Mouse (Mus musculus): ENCODE data around the gene Paxbp1. TPM values are rescaled to one million over a fixed set of nuclear protein-coding genes. Genes with fewer than 3 reads are reported as not detected.

Gene Paxbp1
- total RNA-seq, 2 experiments from 2014 or later = 91.2 to 94.8 TPM

DNA sequence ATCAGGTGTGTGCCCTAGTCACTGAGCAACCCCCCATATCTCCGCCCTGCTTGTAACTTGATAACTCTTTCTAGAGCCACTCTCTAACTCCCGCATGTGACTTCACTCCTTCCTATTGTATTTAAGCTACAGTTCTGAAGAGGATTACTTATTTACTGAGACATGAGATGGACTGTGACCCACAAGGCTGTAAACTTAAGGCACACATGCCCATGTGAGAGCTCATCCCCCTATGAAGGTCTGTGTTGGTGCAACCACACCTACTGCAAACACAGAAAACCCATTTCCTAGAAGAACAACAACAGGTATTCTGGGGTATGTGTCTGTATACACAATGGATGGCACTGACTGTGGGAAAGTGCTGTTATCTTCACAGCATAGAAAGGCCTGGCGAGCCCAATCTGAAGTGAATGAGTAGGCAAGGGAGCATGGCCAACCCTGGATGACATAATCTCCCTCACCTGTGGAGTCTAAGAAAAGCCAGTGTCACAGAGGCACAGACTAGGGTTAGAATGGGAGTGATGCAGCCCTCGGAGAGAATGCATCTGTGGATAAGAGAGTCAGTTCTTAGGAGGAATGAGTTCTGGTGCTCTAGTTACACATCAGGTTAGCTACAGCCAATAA lies 39.3 kb downstream of the Paxbp1 start:
- intact Hi-C loops (cut with DNase I) = no loop called here
- DNase-seq = no peak

DNA sequence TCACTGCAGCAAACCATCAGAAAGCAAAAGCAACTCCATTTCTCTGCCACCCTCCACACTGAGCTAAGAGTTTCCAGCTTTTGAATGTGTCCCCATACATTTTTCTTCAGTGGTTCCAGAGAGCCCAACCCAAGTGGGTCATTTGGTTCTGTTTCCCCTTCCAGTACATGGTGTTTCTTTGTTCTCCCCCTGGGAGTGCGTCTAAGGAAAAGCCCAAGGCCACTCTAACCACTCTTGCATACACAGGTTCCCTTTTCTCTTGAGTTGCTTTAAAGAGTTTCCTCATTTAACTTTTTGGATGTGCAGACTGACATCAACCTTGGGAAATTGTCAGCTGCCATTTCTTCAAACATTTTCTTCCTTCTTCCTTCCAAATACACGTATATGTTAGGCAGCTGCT lies 43.2 kb downstream of the Paxbp1 start:
- no peak for DNase-seq
- intact Hi-C loops (cut with DNase I) = no loop called here

DNA sequence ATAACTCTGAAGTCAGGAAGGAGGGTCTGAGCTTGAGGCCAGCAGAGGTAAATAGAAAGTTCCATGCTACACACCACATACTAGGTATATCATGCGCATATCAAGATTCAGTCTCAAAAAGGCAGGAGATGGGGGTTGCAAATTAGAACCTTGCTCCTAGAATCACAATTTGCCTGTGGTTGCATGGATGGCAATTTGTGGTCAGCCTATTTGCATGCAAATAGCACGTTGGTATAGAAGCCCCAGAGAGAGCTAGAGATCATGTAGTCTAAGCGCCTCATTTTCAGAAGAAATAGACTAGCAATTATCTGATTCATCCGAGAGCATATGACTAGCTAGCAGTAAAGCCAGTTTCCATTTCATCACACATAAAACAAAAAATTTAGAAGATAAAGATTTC lies 44.5 kb downstream of the Paxbp1 start:
- intact Hi-C loops (cut with DNase I) = no loop called here
- DNase-seq = no peak

DNA sequence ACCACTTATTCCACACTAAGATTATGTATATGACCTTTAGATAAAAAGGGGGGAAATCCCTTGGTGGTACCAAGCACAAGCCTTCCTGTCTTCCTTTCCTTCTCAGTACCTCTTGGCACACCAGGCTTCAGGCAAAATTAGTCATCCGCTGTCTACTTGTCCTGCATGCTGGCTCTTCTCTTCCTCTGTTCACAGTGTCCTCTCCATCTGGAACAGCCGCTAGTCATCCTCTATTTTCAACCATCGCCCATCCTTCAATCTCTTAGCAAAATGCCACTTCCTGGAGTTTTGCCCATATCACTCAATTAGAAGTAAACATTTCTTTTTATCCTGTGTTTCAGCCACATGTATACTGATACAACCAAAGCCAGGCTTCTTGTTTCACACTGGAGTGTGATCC lies 46.5 kb downstream of the Paxbp1 start:
- intact Hi-C loops (cut with DNase I) = no loop called here
- no peak for DNase-seq

DNA sequence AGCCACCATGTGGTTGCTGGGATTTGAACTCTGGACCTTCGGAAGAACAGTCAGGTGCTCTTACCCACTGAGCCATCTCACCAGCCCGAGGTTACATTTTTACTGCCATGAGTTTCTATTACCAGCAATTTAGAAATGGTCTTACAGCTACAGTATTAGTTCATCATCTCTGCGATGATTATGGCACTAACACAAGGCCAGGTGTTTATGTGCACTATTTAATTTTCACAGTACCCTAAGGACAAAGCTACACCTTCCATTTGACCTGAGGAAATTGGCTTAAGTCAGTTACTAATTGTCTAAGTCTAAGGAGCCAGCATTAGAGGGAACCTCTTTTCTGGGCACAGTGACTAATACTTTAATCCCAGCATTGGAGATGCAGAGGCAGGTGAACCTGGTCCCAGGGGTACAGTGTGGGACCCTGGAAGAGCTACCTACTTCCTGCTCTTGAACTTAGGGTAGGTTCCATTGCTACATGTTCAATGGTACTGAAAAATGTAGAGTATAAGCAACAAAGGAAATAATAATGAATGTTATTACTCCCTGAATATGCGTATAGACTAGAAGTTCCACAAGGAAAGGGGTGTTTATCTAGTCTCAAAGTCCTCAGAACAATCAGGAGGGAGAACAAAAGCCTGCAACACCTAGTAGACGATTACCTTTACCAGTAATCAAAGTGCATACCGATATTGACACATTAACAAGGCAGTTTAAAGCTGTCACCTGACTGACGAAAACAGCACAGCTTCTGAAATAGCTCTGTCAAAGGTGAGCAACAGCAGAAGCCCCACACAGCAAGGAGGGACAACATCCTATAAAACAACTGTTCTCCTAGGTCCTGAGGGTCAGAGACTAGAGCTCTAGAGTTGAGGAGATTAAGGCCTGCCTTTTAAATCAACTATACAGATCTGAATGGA lies 47.8 kb downstream of the Paxbp1 start:
- intact Hi-C loops (cut with DNase I) = no loop called here
- DNase-seq = no peak

DNA sequence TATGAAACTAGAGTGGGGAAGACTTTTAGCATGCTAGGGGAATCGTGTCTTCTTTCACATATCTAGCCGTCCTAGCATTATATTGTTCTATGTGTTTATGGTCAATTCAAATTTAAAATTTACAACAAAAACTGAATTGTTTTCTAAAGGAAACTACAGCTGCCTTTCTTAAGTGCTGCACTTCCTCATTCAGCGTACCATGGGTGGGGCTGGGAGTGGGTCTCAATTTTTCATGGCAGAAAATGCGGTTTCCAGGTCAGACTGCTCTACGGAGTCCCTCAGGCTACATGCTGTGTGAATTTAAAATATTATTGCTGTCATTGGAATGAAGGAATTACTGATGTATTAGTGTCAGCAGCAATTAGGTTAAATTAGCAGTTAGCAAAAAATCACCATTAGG lies 48.8 kb downstream of the Paxbp1 start:
- intact Hi-C loops (cut with DNase I) = no loop called here
- DNase-seq = no peak

DNA sequence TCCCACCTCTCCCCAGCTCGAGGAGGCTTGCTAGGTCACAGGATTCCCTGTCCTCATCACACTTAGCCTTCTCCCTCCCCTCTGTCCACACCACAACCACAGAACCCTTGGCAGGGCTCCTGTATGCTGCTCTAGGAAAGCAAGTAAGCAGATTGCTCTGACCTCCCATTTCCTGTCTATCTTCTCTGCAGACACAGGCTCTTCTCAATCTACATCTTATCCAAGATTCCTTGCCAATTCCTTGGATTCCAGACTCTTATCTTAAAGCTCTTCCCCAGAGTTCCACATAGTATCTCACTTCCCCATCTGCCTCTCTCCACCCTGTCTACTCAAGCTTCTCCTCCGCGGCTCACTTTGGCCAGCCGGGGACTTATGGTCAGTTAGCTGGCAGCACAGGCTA lies 49.3 kb downstream of the Paxbp1 start:
- DNase-seq = no peak
- intact Hi-C loops (cut with DNase I) = no loop called here

DNA sequence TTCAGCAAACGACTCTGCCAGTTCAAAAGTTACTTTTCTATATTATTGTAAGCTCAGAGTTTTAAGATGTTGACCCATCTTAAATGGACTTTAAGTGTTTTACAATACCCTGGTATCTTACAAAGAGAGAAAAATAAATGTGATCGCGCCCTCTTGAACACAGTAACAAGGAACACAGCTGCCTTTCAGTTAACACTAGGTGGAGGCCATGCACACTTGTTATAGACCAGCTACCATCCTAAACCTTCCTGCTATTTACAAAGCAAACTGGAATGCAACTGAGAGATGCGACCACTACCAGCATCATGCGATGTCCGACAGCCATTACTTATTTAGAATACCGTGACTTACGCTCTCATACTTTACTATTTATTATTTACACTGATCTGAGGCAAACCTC lies 55.2 kb downstream of the Paxbp1 start:
- intact Hi-C loops (cut with DNase I) = no loop called here
- DNase-seq = no peak

DNA sequence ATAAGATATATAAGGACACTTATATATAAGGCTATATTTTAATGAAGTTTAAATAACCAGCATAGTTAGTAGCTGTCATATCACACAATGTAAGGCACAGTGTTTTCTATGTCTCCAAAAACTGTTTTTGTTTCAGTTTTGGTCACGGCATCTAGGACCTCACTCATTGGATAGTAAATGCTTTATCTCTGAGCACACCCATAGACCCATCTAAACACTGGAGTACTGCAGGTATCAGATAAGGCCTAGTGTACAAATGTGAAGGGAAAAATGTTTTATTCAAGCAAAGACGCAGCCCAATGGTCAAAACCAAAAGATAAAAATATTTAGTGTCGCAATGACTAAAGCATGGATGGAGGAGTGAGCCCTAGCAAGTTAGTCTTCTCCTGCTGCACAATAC lies 55.7 kb downstream of the Paxbp1 start:
- intact Hi-C loops (cut with DNase I) = no loop called here
- DNase-seq = no peak

DNA sequence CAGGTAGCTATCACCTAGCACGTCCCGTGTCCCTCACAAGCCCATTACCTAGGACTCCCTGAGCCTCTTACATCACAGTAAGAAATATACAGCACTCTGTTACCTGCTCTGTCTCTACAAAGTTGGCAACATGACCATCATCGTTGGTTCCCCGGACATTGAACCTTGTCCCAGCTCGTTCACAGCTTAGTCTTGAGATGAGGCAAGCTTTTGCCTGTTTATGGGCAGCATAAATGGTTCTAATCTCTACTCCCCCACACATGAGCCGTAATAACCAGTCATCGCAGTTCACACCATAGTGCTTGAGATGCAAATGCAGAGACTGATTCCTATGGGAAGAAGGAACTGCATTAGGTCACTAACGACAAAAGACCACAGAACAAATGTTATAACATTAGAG lies 56.3 kb downstream of the Paxbp1 start:
- no peak for DNase-seq
- intact Hi-C loops (cut with DNase I) = no loop called here

DNA sequence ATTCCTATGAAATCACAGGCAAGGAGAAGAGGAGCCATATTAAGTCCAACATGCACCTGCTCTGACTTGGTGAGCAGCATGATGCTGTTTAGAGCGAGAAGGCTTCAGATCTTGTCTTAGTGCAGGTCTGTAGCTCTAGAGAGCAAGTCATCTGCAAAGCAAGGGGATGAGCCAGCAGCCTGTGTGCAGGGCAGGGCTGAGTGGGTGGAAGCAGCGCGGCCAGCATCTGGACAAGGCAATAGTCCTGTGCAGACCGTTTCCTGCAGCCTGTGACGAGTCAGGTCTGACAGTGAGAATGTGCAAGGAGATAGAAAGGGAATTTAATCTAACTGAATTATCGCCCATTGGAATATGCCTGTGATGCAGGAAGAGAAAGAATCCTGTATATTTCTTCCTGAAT lies 73.3 kb downstream of the Paxbp1 start:
- no peak for DNase-seq
- intact Hi-C loops (cut with DNase I) = loop anchor here (5.0 kb wide), 1 partner anchor 51 kb away; no protein-coding TSS in a partner anchor

DNA sequence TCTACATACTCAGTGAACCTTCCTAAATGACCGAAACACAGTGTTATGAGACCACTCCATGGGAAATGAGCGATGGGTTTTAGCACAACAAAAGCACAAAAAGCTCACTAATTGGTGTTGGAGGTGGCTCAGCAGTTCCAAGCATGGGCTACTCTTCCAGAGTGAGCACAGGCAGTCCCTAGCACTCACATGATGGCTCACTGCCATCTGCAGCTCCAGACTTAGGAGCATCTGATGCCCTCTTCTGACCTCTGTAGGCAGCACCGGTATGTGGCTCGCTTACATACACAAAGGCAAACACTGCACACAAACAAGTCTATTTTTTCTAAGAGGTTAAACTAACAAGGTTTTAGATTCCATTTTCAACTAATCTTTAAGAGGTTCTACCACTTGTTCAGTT lies 78.1 kb downstream of the Paxbp1 start:
- intact Hi-C loops (cut with DNase I) = no loop called here
- DNase-seq = no peak

DNA sequence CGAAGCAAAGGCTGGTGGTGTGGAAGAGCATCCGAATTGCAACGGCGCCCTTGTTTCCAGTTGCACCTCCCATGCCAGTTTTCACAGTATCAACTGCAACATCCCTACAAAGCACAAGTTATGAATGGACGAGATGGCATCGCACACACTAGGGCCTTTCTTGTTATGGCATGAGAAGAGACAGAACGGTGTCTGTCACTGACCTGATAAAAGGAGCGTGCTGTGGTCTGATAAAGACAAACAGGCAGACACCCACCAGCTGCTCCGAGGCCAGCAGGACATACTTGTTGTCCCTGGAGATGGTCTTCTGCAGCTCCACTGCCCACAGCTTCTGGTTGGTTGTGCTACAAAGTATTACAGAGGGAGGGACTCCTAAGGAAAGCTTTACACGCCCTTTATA lies 80.0 kb downstream of the Paxbp1 start:
- no peak for DNase-seq
- intact Hi-C loops (cut with DNase I) = no loop called here

Other genes with a start within 250 kb of the Paxbp1 start
- 10 to 100 TPM; 15.9 to 18.5 TPM for gene Urb1, start 234.1 kb downstream of the Paxbp1 start, total RNA-seq (2021)
- gene Eva1c, start 217.8 kb downstream of the Paxbp1 start, total RNA-seq (2021) = 1 to 10 TPM in 1 of 2 experiments, under 1 TPM in 1; 0.96 to 1.4 TPM
- 10 to 100 TPM; 31.6 to 35.8 TPM for gene Cfap298, start 109.4 kb downstream of the Paxbp1 start, total RNA-seq (2021)
- gene Synj1, start 33.2 kb downstream of the Paxbp1 start, total RNA-seq (2021) = 100 to 1,000 TPM; 140 to 164 TPM
- under 1 TPM; 0.40 to 0.44 TPM for gene 4932438H23Rik, start 50.6 kb upstream of the Paxbp1 start, total RNA-seq (2021)
- 10 to 100 TPM; 30.9 to 34.9 TPM for gene Olig2, start 180.9 kb upstream of the Paxbp1 start, total RNA-seq (2021)
- 100 to 1,000 TPM in 1 of 2 experiments, 10 to 100 TPM in 1; 95.9 to 102 TPM for gene Olig1, start 225.2 kb upstream of the Paxbp1 start, total RNA-seq (2021)